ENCODE assay signal across 12 mouse cellular contexts in genomic region chr12:16222836-16223450, GRCm38 (mm10).
DNase-seq lines count a peak whose midpoint lies in the region; ATAC-seq and TF ChIP-seq lines count a peak whose summit lies in the region.
"Had no signal": no experiment of that assay in that cellular context is flagged by ENCODE, and none has a peak within 500 bp of the region (broad histone marks: within the 10 kb centered on the region; RNA-seq: fewer than 3 reads in every experiment).

No protein-coding gene starts in this region.

- peaks cover 2% of the 10 kb centered on the region; the same call in 1 of the 2 replicates for H3K4me1 ChIP-seq in heart, adult 2 months (ENCODE audit: control insufficient read depth, insufficient read depth, low read length)
- H3K4me1 ChIP-seq in heart, embryonic 11.5 days (ENCODE audit: control insufficient read depth, insufficient read depth, low read length): peaks cover 4% of the 10 kb centered on the region; the same call in 1 of the 2 replicates
- H3K4me1 ChIP-seq: embryonic facial prominence, embryonic 15.5 days; limb, embryonic 10.5 days; midbrain, embryonic 15.5 days had no signal

- 31% methylated on average over 9 of the region's 9 CpGs for WGBS in heart, adult 2 months
- 60% methylated on average over 9 of the region's 9 CpGs for WGBS in heart, embryonic 11.5 days (ENCODE audit: insufficient replicate concordance)

- H3K27ac ChIP-seq in heart, adult 2 months: peak overlapping the region; percentile 79
- no peak overlapping the region for H3K27ac ChIP-seq in heart, embryonic 11.5 days (ENCODE audit: low read depth, low read length)
- H3K27ac ChIP-seq: embryonic facial prominence, embryonic 15.5 days; limb, embryonic 10.5 days; midbrain, embryonic 15.5 days had no signal

- H3K4me3 ChIP-seq in heart, adult 2 months: no peak overlapping the region; the same call in 1 of the 2 replicates
- no peak overlapping the region for H3K4me3 ChIP-seq in heart, embryonic 11.5 days (ENCODE audit: low read depth, low read length)
- H3K4me3 ChIP-seq: embryonic facial prominence, embryonic 15.5 days; limb, embryonic 10.5 days; midbrain, embryonic 15.5 days had no signal

- DNase-seq in adrenal gland, adult (ENCODE audit: inconsistent age in 2 of 2, low spot score in 1 of 2): peak; percentile 6 to 49
- no peak for DNase-seq in adrenal gland, adult 18-20 months (ENCODE audit: low spot score in 2 of 2)
- DNase-seq in heart, adult 2 months: peak in 1 of 2 experiments; percentile 45
- DNase-seq in right cerebral cortex, adult 2 months (ENCODE audit: low spot score in 2 of 2): peak; percentile 19 to 20
- no peak for DNase-seq in right cerebral cortex, postnatal 25 days
- DNase-seq in skeletal muscle tissue, adult 2 months (ENCODE audit: low read depth, low spot score): peak; percentile 59
- DNase-seq: lung, adult 18-20 months had no signal

- H3K79me2 ChIP-seq in heart, adult 2 months (replicated peaks; ENCODE audit: control insufficient read depth, insufficient read depth, low read length): no peaks in the 10 kb centered on the region

- intact Hi-C loops in heart, adult 2 months (cut with DNase I): loop anchor here (2.0 to 5.0 kb wide), 4 partner anchors 36 to 406 kb away; partner anchors contain the start of gene Trib2

- no peak for TF ChIP-seq POLR2A in heart, adult 2 months (IDR thresholded peaks at IDR 0.05; ENCODE audit: insufficient read depth, low read depth, low read length)

- no peak for TF ChIP-seq EP300 in heart, adult 2 months (IDR thresholded peaks at IDR 0.05; ENCODE audit: insufficient read depth, low read depth, low read length)

- no peak for ATAC-seq in heart, embryonic 11.5 days (replicated peaks; ENCODE audit: insufficient number of reproducible peaks, low FRiP score, low TSS enrichment)
- no peak for ATAC-seq in megakaryocyte-erythroid progenitor cell, adult 5-6 weeks (replicated peaks; ENCODE audit: low FRiP score, low TSS enrichment, poor library complexity, severe bottlenecking)
- ATAC-seq: midbrain, embryonic 15.5 days had no signal

- H3K9ac ChIP-seq in heart, adult 2 months (ENCODE audit: low read depth, low read length): peak overlapping the region; percentile 57
- no peak overlapping the region for H3K9ac ChIP-seq in heart, embryonic 11.5 days (ENCODE audit: low read depth, low read length)
- H3K9ac ChIP-seq: embryonic facial prominence, embryonic 15.5 days; midbrain, embryonic 15.5 days had no signal

- TF ChIP-seq CTCF in heart, adult 2 months (IDR thresholded peaks at IDR 0.05): no peak

- H3K9me3 ChIP-seq in heart, embryonic 11.5 days (replicated peaks; ENCODE audit: control insufficient read depth, low read length): no peaks in the 10 kb centered on the region
- H3K9me3 ChIP-seq: embryonic facial prominence, embryonic 15.5 days; limb, embryonic 10.5 days; midbrain, embryonic 15.5 days had no signal

- H3K4me2 ChIP-seq in heart, embryonic 11.5 days: no peak overlapping the region
- H3K4me2 ChIP-seq: embryonic facial prominence, embryonic 15.5 days; midbrain, embryonic 15.5 days had no signal

- H3K36me3 ChIP-seq in heart, adult 2 months (ENCODE audit: control insufficient read depth, insufficient read depth, low read length): peaks cover 13% of the 10 kb centered on the region
- H3K36me3 ChIP-seq in heart, embryonic 11.5 days (ENCODE audit: control insufficient read depth, insufficient read depth, low read length): no peaks in the 10 kb centered on the region
- H3K36me3 ChIP-seq: embryonic facial prominence, embryonic 15.5 days; limb, embryonic 10.5 days; midbrain, embryonic 15.5 days had no signal

- H3K27me3 ChIP-seq in heart, adult 2 months (ENCODE audit: control insufficient read depth, insufficient read depth, low read length): no peaks in the 10 kb centered on the region
- H3K27me3 ChIP-seq in heart, embryonic 11.5 days (ENCODE audit: control insufficient read depth, insufficient read depth, low read length): no peaks in the 10 kb centered on the region
- H3K27me3 ChIP-seq: embryonic facial prominence, embryonic 15.5 days; midbrain, embryonic 15.5 days had no signal

Comparison
In these comparisons a context has a peak if more than half of its experiments do, and no peak if none do; other contexts are left out.
1. DNase-seq: peak in adrenal gland, adult (2 of 2), right cerebral cortex, adult 2 months (2 of 2) and skeletal muscle tissue, adult 2 months (single experiment); none in adrenal gland, adult 18-20 months (0 of 2) and right cerebral cortex, postnatal 25 days (single experiment).